Mouse (Mus musculus) Patski (cell line): ENCODE data around the gene Snx20. TPM values are rescaled to one million over a fixed set of nuclear protein-coding genes. Genes with fewer than 3 reads are reported as not detected.

Experiments used
- ATAC-seq: fragments of 100-300 bp; one replicate; pipeline ENCODE4 v1.8.0; 2021
- CTCF ChIA-PET: fragments of 350-600 bp; sonication (Branson Sonifier 250); formaldehyde crosslinking; loops from one replicate; lab custom pipeline; 2022; ENCODE audit warnings: inconsistent platforms; lab: Charles Lee
- POLR2A ChIA-PET: fragments of 350-600 bp; sonication (Branson Sonifier 250); formaldehyde crosslinking; loops from one replicate; lab custom pipeline; 2022; ENCODE audit warnings: antibody characterized with exemption, inconsistent platforms; lab: Charles Lee
- DNase-seq: peaks from one replicate; pipeline ENCODE4 v3.0.0-alpha.2; 2011; ENCODE audit warnings: low read depth, low spot score
- H3K27me3 ChIP-seq: fragments of 371-371 bp; one replicate; pipeline ENCODE4 v1.5.1; 2021
- CTCF ChIP-seq: fragments of 100-300 bp; IDR thresholded peaks from one replicate; pipeline ENCODE4 v1.5.1; 2021
- in situ Hi-C: fragments of 300-500 bp; cut with MboI; formaldehyde crosslinking; loops from 3 replicates; pipeline ENCODE4 v1.11.1; 2018; ENCODE audit warnings: low pct_unique_long_range_greater_than_20kb, mixed read lengths
- polyA plus RNA-seq: library from polyadenylated mRNA; unstranded; gene quantifications from one replicate; pipeline ENCODE4 v1.2.3, GENCODE M21; 2021

Snx20 gene
- polyA plus RNA-seq, 1 experiment from 2014 or later = 0.03 TPM

DNA sequence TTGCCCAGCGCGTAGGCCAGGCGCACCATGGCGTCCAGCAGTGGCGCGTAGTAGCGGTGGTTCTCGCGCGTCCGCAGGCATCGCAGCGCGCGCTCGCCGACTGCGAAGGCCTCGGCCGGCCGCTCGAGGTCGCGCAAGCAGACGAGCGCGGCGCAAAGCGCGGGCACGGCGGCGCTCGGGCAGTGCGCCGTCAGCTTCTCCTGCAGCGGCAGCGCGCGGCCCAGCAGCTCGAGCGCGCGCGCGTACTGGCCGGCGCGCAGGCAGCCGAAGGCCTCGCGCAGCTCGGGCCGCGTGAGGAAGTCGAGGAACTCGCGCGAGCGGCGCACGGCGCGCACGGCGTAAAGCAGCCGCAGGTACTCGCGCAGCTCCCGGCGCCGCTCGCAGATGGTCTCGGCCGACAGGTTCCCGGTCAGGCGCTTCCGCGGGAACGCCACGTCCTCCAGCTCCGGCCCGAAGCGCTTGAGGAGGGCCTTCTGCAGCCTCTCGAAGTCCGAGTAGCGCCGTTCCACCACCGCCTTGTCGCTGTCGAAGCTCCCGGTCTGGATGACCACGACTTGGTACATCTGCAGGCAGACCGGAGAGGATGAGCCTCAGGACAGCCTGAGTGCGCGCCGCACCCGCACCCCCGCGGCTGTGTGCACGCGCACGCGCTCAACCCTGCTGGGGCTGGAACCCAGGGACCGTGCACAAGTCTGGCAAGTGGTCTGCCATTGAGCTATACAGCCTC, 8.5 kb downstream of the Snx20 start:
- in situ Hi-C loops = no loop called here
- peaks cover 43% of the 10 kb centered on the region for H3K27me3 ChIP-seq
- no peak for TF ChIP-seq CTCF
- DNase-seq (no peak), ATAC-seq (no peak)
- ChIA-PET POLR2A (no interaction called here), CTCF (interaction anchor here (1.6 kb wide), 1 partner anchor 127 kb away, joined by 6 read pairs; no protein-coding TSS in a partner anchor)

DNA sequence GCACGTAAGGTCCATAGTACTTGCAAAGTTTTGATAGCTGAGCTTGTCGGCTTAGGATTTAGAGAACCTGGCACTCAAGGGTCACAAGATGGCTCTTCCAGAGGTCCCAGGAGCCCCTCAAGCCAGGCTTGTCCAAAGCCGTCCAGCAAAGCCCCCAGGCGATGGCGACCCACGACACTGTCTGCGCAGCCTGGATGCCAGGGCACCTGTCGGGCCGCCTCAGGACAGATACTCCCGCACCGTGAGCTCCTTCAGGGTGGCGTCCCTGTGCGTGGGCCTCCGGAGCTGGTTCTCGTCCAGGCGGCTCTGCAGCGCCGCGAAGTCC, 9.0 kb downstream of the Snx20 start:
- ChIA-PET CTCF (interaction anchor here (1.6 kb wide), 1 partner anchor 128 kb away, joined by 6 read pairs; no protein-coding TSS in a partner anchor), POLR2A (no interaction called here)
- TF ChIP-seq CTCF = no peak
- in situ Hi-C loops = no loop called here
- ATAC-seq (no peak), DNase-seq (no peak)
- peaks cover 45% of the 10 kb centered on the region for H3K27me3 ChIP-seq

DNA sequence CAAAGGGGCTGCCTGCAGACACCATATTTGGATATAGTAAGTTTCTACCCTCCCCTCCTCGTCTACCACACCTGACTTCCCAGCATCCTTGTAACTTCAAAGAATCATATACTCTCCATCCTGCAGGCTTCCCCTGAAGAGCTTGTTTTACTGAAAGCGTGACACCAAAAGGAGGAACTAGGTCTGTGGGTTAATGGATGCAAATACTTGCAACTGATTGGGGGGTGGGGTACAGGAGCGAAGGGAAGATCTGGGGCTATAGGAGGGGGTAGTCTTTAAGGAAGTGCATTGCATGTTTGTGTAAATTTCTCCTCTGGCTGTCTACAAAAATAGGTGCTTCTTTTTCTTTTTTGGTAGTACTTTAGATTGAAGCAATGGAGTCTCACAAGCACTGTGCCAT, 9.5 kb downstream of the Snx20 start:
- ChIA-PET CTCF (interaction anchor here (1.6 kb wide), 1 partner anchor 128 kb away, joined by 6 read pairs; no protein-coding TSS in a partner anchor), POLR2A (no interaction called here)
- in situ Hi-C loops = no loop called here
- DNase-seq (no peak), ATAC-seq (no peak)
- peaks cover 45% of the 10 kb centered on the region for H3K27me3 ChIP-seq
- no peak for TF ChIP-seq CTCF

DNA sequence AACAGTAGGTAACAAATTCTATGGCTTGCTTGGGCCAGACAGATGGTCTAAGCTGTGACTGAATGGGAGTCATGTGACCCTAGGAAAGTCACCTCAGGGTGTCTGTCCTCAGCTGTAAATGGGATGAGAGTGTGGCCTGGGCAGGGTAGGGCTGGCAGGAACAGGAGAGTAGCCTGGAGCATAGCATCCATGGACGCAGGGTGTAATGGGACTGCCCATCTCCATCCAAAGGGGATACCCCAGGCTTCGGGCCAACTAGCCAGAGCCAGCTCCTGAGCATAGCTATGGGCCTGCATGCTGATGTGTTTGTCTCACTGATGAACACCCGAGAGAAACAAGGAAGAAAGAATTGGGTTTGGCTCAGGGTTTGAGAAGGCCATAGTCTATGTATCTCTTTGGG, 11.7 kb downstream of the Snx20 start:
- ChIA-PET POLR2A (no interaction called here), CTCF (no interaction called here)
- DNase-seq = no peak
- ATAC-seq = no peak
- in situ Hi-C loops = loop anchor here (5.0 kb wide), 2 partner anchors 257 to 357 kb away; no protein-coding TSS in a partner anchor
- TF ChIP-seq CTCF = no peak
- H3K27me3 ChIP-seq = peaks cover 44% of the 10 kb centered on the region

DNA sequence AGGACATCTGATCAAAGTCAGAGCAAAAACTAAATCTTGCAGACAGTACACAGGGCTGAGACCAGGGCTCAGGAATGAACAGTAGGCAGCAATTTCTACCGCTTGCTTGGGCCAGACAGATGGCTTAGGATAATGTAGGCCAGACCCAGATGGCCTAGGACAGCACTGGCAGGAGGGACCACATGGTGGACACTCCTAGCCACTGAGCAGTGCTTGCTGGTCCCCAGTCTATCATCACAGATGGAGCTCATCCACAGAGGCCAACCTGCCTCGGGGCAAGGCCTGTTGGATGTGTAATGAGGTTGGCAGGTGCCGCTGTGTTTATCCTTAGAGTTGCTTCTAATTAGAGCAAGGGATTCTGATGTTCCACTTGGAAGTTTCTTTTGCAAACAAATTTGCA, 12.6 kb downstream of the Snx20 start:
- ChIA-PET POLR2A (no interaction called here), CTCF (no interaction called here)
- peaks cover 44% of the 10 kb centered on the region for H3K27me3 ChIP-seq
- ATAC-seq = no peak
- TF ChIP-seq CTCF = no peak
- in situ Hi-C loops = loop anchor here (5.0 kb wide), 2 partner anchors 256 to 356 kb away; no protein-coding TSS in a partner anchor
- DNase-seq = no peak

DNA sequence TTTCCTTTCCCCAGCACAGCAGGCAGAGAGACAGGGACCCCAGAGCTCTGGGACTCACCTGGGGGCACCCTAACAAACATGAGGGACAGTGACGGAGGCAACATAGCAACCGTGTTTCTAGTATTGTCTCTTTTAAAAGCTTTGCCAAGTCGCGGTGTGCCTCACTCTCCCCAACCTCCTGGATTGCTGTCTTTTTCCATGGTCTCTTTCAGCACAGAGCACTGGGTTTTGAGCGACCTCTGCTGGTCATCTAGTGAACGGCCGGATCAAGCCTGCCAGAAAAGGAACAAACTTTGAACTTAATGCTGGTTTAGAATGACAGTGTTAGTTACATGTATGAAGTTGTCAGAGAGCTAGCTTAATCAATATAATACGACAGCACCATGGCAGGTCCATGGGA, 14.5 kb downstream of the Snx20 start:
- ATAC-seq (peak; percentile 68), DNase-seq (no peak)
- ChIA-PET POLR2A (interaction anchor here (1.2 kb wide), 1 partner anchor 342 kb away, joined by 3 read pairs; no protein-coding TSS in a partner anchor), CTCF (interaction anchor here (1.1 kb wide), 1 partner anchor 16 kb away, joined by 3 read pairs; no protein-coding TSS in a partner anchor)
- in situ Hi-C loops = loop anchor here (5.0 kb wide), 2 partner anchors 254 to 354 kb away; no protein-coding TSS in a partner anchor
- peak; percentile 96 for TF ChIP-seq CTCF
- H3K27me3 ChIP-seq = peaks cover 32% of the 10 kb centered on the region

DNA sequence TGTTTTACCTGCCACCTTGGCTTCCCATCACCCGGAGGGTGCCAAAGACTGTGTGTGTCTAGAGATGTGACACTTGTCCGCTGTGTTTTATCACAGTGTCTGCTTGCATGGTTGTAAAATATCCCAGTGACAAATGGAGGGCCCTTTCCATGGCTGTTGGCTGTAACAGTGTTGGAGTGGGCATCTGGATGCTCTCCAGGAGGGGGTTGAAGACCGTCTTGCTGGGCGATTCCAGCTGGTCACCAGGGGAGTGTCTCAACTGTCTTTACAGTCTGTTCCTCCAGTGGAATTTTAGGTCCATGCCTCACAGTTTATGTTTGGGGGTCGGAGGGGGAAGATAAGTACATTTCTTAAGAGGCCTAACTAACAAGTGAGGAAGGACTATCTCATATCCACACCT, 15.0 kb downstream of the Snx20 start:
- no peak for DNase-seq
- ChIA-PET POLR2A (interaction anchor here (1.2 kb wide), 1 partner anchor 342 kb away, joined by 3 read pairs; no protein-coding TSS in a partner anchor), CTCF (interaction anchor here (1.1 kb wide), 1 partner anchor 16 kb away, joined by 3 read pairs; no protein-coding TSS in a partner anchor)
- peaks cover 28% of the 10 kb centered on the region for H3K27me3 ChIP-seq
- in situ Hi-C loops = loop anchor here (5.0 kb wide), 2 partner anchors 254 to 354 kb away; no protein-coding TSS in a partner anchor
- no peak for ATAC-seq
- TF ChIP-seq CTCF = no peak

DNA sequence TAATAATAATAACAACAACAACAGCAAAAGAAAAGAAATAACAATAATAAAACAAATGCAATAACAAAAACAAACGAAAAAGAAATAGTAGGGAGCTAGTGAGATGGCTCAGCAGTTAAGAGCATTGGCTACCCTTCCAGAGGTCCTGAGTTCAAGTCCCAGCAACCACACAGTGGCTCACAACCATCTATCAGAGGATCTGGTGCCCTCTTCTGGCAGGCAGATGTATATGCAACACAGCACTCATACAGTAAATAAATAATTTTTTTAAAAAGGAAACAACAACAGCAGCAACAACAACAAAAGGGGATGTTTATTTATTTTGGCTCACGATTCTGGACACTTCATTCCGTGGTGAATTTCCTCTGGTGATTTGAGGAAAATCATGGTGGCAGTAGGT, 16.4 kb downstream of the Snx20 start:
- H3K27me3 ChIP-seq = peaks cover 27% of the 10 kb centered on the region
- TF ChIP-seq CTCF = peak; percentile 72
- ChIA-PET CTCF (no interaction called here), POLR2A (no interaction called here)
- no peak for DNase-seq
- in situ Hi-C loops = no loop called here
- ATAC-seq = no peak

DNA sequence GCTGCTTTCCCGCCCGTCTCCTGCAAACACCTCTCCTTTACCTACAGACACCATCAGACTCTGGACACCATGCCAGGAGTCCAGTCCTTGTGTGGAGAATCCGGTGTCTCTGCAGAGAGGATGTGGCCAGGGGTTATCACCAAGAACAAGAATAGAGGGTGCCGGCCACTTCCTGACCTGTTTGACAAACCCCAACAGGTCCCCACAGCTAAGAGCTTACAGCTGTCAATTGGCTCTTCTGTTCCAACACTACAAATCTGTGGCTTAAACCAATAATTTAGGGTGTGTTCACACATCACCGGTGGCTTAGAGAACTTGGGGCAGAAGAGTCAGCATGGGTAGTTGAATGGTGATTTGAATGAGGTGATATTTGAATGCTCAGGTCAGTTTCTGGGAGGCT, 17.3 kb downstream of the Snx20 start:
- ChIA-PET POLR2A (no interaction called here), CTCF (no interaction called here)
- no peak for DNase-seq
- H3K27me3 ChIP-seq = peaks cover 25% of the 10 kb centered on the region
- no peak for ATAC-seq
- in situ Hi-C loops = no loop called here
- no peak for TF ChIP-seq CTCF

DNA sequence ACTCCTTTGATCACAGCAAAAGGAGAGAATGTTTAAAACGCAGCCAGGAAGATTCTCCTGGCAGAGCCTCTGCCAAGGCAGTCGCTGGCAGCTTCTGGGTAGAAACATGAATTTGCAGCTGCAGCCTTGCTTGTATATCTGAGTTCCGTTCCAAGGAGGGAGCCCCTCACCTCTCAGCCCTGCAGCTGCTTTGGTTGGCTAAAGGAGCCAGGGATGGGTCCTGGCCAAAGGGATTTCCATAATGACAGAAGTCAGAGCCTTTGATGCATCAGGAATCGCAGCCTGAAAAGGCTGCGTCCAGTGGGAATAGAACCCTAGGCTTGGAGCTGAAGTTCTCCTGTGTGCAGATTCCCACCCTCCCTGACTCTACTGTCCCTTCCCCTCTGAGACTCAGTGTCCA, 20.9 kb downstream of the Snx20 start:
- H3K27me3 ChIP-seq = peaks cover 18% of the 10 kb centered on the region
- ChIA-PET CTCF (no interaction called here), POLR2A (no interaction called here)
- TF ChIP-seq CTCF = no peak
- in situ Hi-C loops = no loop called here
- ATAC-seq (no peak), DNase-seq (no peak)

DNA sequence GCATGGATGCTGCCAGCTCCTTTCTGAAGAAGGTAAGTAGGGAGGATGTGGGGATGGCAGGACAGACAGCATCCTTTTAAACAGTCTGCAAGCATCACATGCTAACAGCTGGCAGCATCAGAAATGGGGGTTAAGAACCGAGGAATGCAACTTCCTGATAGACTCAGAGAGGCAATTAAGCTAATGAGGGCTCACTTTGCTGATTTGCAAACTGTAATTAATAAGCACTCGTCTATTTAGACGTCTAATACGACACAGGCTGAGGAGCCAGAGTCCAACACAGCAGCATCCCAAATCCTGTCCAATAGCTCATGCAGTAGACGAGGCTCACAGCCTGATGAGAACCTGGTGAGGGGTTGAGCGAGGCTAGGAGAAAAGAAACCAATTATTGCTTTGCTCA, 25.7 kb downstream of the Snx20 start:
- in situ Hi-C loops = no loop called here

More for the DNA sequence above, 25.7 kb downstream of the Snx20 start:
- ChIA-PET POLR2A (no interaction called here), CTCF (interaction anchor here (0.6 kb wide), 1 partner anchor 93 kb away, joined by 3 read pairs; no protein-coding TSS in a partner anchor)
- ATAC-seq (no peak), DNase-seq (no peak)
- no peak for TF ChIP-seq CTCF
- peaks cover 17% of the 10 kb centered on the region for H3K27me3 ChIP-seq
